ENCODE assay signal across 9 mouse cellular contexts in genomic region chr4:109703568-109703967, GRCm38 (mm10). TPM values are rescaled to one million over a fixed set of nuclear protein-coding genes. Genes with fewer than 3 reads are reported as not detected.
DNase-seq lines count a peak whose midpoint lies in the region; ATAC-seq and TF ChIP-seq lines count a peak whose summit lies in the region.
"Had no signal": no experiment of that assay in that cellular context is flagged by ENCODE, and none has a peak within 500 bp of the region (broad histone marks: within the 10 kb centered on the region; RNA-seq: fewer than 3 reads in every experiment).

No protein-coding gene starts in this region.

- no peaks in the 10 kb centered on the region for H3K27me3 ChIP-seq in limb, embryonic 14.5 days (ENCODE audit: control insufficient read depth, insufficient read depth, low read length)
- H3K27me3 ChIP-seq in limb, embryonic 10.5 days (ENCODE audit: low read depth, poor library complexity, severe bottlenecking): no peaks in the 10 kb centered on the region
- H3K27me3 ChIP-seq in kidney, embryonic 16.5 days (ENCODE audit: insufficient read depth, low read length): no peaks in the 10 kb centered on the region
- H3K27me3 ChIP-seq: forebrain, embryonic 13.5 days had no signal

- H3K36me3 ChIP-seq in limb, embryonic 14.5 days (ENCODE audit: control insufficient read depth, insufficient read depth, low read length): no peaks in the 10 kb centered on the region
- no peaks in the 10 kb centered on the region for H3K36me3 ChIP-seq in limb, embryonic 10.5 days
- no peaks in the 10 kb centered on the region for H3K36me3 ChIP-seq in kidney, embryonic 16.5 days (ENCODE audit: insufficient read depth, low read length)

- peak; percentile 60 for DNase-seq in embryo, embryonic 10 days (ENCODE audit: low spot score)
- DNase-seq in embryo, embryonic 9.5 days (ENCODE audit: extremely low spot score): no peak
- peak; percentile 84 for DNase-seq in limb, embryonic 14.5 days (ENCODE audit: low spot score)
- DNase-seq in limb, embryonic 10.5 days (ENCODE audit: low spot score): no peak
- DNase-seq in brain, embryonic 14.5 days (ENCODE audit: low read depth): peak; percentile 74
- peak; percentile 23 for DNase-seq in mesoderm, embryonic 11.5 days (ENCODE audit: low read depth, low spot score)
- no peak for DNase-seq in ovary, adult 18-20 months (ENCODE audit: low spot score)

- no peaks in the 10 kb centered on the region for H3K4me1 ChIP-seq in limb, embryonic 14.5 days (ENCODE audit: control insufficient read depth, insufficient read depth, low read length)
- no peaks in the 10 kb centered on the region for H3K4me1 ChIP-seq in limb, embryonic 10.5 days
- H3K4me1 ChIP-seq in kidney, embryonic 16.5 days (ENCODE audit: insufficient read depth, low read length): no peaks in the 10 kb centered on the region
- H3K4me1 ChIP-seq: forebrain, embryonic 13.5 days had no signal

- no peak for TF ChIP-seq POLR2A in limb, embryonic 14.5 days (IDR thresholded peaks at IDR 0.05; ENCODE audit: borderline replicate concordance, extremely low read depth, insufficient read depth, insufficient read length)
- TF ChIP-seq POLR2A in brain, embryonic 14.5 days (IDR thresholded peaks at IDR 0.05; ENCODE audit: borderline replicate concordance, extremely low read depth, insufficient read depth, insufficient read length, poor library complexity, severe bottlenecking): no peak

- no peak overlapping the region for H3K4me2 ChIP-seq in limb, embryonic 14.5 days (replicated peaks; ENCODE audit: low read depth, low read length, severe bottlenecking)
- no peak overlapping the region for H3K4me2 ChIP-seq in kidney, embryonic 16.5 days (replicated peaks; ENCODE audit: low read depth, low read length)
- H3K4me2 ChIP-seq: forebrain, embryonic 13.5 days had no signal

- ATAC-seq in limb, embryonic 14.5 days (ENCODE audit: low FRiP score, low read depth): no peak
- ATAC-seq in kidney, embryonic 16.5 days (ENCODE audit: low FRiP score, low TSS enrichment): no peak
- ATAC-seq: forebrain, embryonic 13.5 days had no signal

- H3K9me3 ChIP-seq in limb, embryonic 14.5 days (ENCODE audit: control insufficient read depth, low read length): no peaks in the 10 kb centered on the region
- H3K9me3 ChIP-seq in limb, embryonic 10.5 days (replicated peaks): no peaks in the 10 kb centered on the region
- no peaks in the 10 kb centered on the region for H3K9me3 ChIP-seq in kidney, embryonic 16.5 days (ENCODE audit: low read length)

- no peak overlapping the region for H3K9ac ChIP-seq in limb, embryonic 14.5 days (ENCODE audit: low read depth, low read length, severe bottlenecking)
- no peak overlapping the region for H3K9ac ChIP-seq in kidney, embryonic 16.5 days (replicated peaks; ENCODE audit: low read length)
- H3K9ac ChIP-seq: forebrain, embryonic 13.5 days had no signal

- TF ChIP-seq CTCF in brain, embryonic 14.5 days (IDR thresholded peaks at IDR 0.05; ENCODE audit: borderline replicate concordance, extremely low read depth, insufficient read depth, insufficient read length): no peak

- no peak overlapping the region for H3K4me3 ChIP-seq in limb, embryonic 14.5 days (replicated peaks; ENCODE audit: low read length)
- H3K4me3 ChIP-seq in limb, embryonic 10.5 days: no peak overlapping the region
- no peak overlapping the region for H3K4me3 ChIP-seq in kidney, embryonic 16.5 days (ENCODE audit: low read length)
- H3K4me3 ChIP-seq: forebrain, embryonic 13.5 days had no signal

- no peak overlapping the region for H3K27ac ChIP-seq in limb, embryonic 14.5 days (replicated peaks; ENCODE audit: low read depth, low read length)
- no peak overlapping the region for H3K27ac ChIP-seq in limb, embryonic 10.5 days
- H3K27ac ChIP-seq in kidney, embryonic 16.5 days (ENCODE audit: low read length): no peak overlapping the region
- H3K27ac ChIP-seq: forebrain, embryonic 13.5 days had no signal

RNA-seq across cellular contexts. Expression of gene Faf1, which starts 27.2 kb away (rescaled TPM):
- polyA plus RNA-seq in limb, embryonic 14.5 days (2012; rRNA removed): 14.2 and 16.8 TPM in 2 replicates
- 32.2 and 33.0 TPM in 2 replicates for polyA plus RNA-seq in limb, embryonic 14.5 days (2014; fragmentation: Nextera tagmentation; extraction: Ambion mirVana)
- 29.2 TPM in 2 replicates for polyA plus RNA-seq in limb, embryonic 10.5 days (2016; fragmentation: Nextera tagmentation; extraction: Ambion mirVana)
- 23.9 and 31.7 TPM in 2 replicates for polyA plus RNA-seq in brain, embryonic 14.5 days (2012; rRNA removed)
- polyA plus RNA-seq in kidney, embryonic 16.5 days (2015; fragmentation: Nextera tagmentation; extraction: Ambion mirVana): 17.8 and 18.8 TPM in 2 replicates

RNA-seq across cellular contexts. Expression of gene Cdkn2c, which starts 36.6 kb away (rescaled TPM):
- polyA plus RNA-seq in limb, embryonic 14.5 days (2012; rRNA removed): 12.6 and 14.5 TPM in 2 replicates
- 11.8 and 13.4 TPM in 2 replicates for polyA plus RNA-seq in limb, embryonic 14.5 days (2014; fragmentation: Nextera tagmentation; extraction: Ambion mirVana)
- 1.1 and 1.4 TPM in 2 replicates for polyA plus RNA-seq in limb, embryonic 10.5 days (2016; fragmentation: Nextera tagmentation; extraction: Ambion mirVana)
- 7.5 and 10.9 TPM in 2 replicates for polyA plus RNA-seq in brain, embryonic 14.5 days (2012; rRNA removed)
- 4.5 and 4.9 TPM in 2 replicates for polyA plus RNA-seq in kidney, embryonic 16.5 days (2015; fragmentation: Nextera tagmentation; extraction: Ambion mirVana)

Comparison
In these comparisons a context has a peak if more than half of its experiments do, and no peak if none do; other contexts are left out.
1. DNase-seq: peak in embryo, embryonic 10 days (single experiment), limb, embryonic 14.5 days (single experiment), brain, embryonic 14.5 days (single experiment) and mesoderm, embryonic 11.5 days (single experiment); none in embryo, embryonic 9.5 days (single experiment), limb, embryonic 10.5 days (single experiment) and ovary, adult 18-20 months (single experiment).